Mouse (Mus musculus) CH12F3 (cell line): ENCODE measurements around the gene Vstm4.

ENCODE experiments used
- in situ Hi-C: fragments of 300-500 bp; cut with MboI; formaldehyde crosslinking; loops from 2 replicates; pipeline ENCODE4 v1.14.3; 2020; ENCODE audit warnings: low sequenced_read_pairs

The Vstm4 gene

DNA sequence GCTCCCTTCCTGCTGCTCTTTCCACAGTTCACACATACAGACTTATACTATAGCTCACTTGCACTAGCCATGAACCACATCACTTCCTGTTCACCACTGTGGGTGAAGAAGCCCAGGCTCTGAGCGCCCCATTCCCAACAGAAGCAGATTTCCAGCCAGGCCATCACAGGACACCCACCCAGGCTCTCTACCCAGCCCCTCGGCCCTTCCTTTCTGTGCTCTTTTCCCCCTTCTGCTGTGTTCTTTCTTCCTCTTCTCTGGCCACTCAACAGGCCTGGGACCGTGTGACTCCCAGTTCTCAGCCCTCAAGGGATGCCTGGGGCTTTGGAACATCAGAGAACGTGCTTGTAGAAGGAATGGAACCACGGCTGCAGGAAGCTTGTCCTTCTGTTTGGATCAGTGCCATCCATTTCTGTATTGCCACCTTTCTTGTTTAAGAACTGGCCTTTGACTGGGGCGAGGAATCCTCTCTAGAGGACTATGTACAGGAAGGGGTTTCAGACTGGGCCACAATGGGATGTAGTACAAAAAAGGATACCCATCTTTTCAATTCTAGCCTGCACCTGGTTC lies 2.5 kb downstream of the Vstm4 start:
- in situ Hi-C loops = no loop called here

GRCm38 (mm10) chr14:32859831-32860569 lies 3.4 kb downstream of the Vstm4 start:
- in situ Hi-C loops = no loop called here

GRCm38 (mm10) chr14:32861149-32861581 lies 4.6 kb downstream of the Vstm4 start:
- in situ Hi-C loops = no loop called here

- in situ Hi-C loops = no loop called here
Measured at GRCm38 (mm10) chr14:32861656-32862055, 5.1 kb downstream of the Vstm4 start.

- in situ Hi-C loops = no loop called here
Measured at GRCm38 (mm10) chr14:32865331-32865730, 8.8 kb downstream of the Vstm4 start.

DNA sequence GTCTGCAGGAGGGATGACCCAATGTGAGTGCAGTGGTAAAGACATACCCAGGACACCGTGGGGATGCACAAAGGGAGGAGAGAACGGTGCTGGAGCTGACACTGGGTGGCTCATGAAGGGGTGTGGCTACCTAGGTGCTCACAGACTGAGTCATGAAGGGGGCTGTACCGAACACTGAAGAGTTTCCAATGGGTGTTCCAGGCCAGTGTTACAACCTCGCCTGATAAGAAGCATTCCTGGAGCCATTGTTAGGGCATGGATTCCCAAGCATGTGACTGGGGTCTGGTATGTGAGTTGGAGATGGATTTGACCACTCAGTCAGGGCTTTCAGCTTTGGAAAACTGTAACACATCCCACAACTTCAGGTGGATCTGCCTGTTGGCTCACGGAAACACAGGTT lies 15.4 kb downstream of the Vstm4 start:
- in situ Hi-C loops = no loop called here

- in situ Hi-C loops = no loop called here
Measured at GRCm38 (mm10) chr14:32877549-32877948, 21.0 kb downstream of the Vstm4 start.

- in situ Hi-C loops = no loop called here
Measured at GRCm38 (mm10) chr14:32880332-32880731, 23.8 kb downstream of the Vstm4 start.

GRCm38 (mm10) chr14:32881693-32882092 lies 25.1 kb downstream of the Vstm4 start:
- in situ Hi-C loops = no loop called here

DNA sequence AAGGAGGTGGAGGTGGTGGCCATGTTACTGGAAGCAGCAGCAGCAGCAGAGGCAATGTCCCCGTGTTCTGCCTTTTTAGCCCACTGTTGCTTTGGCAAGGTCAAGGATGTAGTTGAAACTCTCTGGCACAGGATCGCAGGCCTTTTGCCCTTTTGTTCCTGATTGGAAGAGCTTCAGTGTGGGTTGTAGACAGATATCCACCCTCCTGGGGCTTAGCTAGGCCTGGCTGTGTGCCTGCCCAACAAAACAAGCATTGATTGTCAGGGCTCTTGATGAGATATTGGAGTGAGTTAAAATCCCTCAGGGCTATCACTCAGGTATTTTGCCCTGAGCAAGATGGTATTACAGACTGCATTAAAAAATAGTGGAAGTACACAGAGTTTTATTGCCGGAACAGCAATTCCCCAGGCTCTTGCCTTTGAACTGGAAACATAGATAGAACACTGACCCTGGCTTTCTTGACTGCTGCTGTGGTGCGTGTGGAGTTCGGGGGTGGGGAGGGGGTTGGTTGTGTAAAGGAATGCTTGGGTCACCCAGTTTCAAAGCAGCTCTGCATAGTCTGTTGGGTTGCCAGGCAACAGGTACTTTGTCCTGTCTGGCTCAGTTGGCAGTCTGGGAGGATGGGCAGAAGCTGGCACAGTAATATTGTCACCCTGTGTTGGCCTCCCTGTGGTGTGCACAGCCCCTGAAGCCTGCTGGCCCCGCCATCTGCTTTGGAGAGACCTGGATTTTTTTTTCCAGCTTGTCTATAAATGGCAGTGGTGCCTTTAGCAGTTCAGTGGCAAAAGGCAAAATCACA lies 32.5 kb downstream of the Vstm4 start:
- in situ Hi-C loops = no loop called here

DNA sequence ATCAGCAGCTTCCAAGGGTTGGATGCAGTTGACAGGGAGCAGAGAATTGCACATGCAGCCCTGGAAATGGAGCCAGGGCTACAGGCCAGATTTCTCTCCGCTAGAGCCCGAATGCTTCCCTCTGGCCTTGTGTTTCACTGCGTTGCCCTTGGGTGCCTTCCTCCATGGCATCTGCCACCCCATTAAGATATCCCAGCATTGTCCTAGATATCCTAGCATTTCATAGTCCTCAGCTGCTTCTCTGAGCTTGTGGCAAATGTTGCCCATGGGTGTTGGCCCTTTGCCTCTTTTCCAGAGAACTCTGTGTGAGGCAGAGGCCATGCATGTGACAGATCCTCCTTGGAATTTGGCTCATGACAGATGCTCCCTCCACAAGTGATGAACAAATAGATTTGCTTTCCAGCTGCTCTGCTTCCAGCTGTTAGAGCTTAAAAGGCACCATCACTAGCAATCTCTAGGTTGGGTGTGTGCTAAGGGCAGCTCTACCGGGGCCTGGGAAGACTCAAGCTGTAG lies 37.8 kb downstream of the Vstm4 start:
- in situ Hi-C loops = no loop called here

DNA sequence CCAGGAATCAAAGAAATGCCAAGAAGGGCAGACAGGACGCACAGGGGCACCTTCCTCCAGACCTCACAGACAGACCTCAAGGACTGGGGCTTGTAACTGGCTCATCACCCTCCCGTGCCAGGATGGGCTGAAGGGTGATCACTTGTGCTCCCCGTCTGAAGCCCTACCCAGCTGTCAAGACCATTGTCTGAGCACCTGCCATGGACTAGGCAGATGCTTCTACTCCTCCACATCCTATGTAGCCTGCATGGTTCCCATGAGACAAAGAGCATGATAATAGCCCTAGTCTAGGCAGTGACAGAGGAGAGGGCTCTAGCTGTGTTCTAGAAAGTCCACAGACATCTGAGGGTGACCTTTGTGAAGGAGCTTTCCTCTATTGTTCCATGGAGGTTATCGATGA lies 38.3 kb downstream of the Vstm4 start:
- in situ Hi-C loops = no loop called here

DNA sequence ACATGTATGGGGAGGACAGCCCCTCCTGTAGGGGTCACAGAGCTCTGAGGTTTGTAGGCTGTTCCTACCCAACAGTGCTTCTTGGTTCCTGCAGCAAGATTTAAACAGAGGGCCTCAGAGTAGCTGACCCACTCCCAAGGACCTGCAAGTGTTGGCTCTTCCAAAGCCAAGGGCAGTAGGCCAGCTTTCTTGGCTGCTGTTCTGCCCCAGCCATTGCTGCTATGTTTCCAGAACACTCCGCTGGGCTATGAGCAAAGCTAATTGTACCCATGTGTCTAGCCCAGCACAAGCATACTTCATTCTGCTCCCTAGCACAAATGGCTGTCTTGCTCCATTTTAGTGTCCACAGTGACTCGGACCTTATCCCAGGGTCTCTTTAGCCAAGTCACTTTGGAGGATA lies 40.3 kb downstream of the Vstm4 start:
- in situ Hi-C loops = no loop called here

DNA sequence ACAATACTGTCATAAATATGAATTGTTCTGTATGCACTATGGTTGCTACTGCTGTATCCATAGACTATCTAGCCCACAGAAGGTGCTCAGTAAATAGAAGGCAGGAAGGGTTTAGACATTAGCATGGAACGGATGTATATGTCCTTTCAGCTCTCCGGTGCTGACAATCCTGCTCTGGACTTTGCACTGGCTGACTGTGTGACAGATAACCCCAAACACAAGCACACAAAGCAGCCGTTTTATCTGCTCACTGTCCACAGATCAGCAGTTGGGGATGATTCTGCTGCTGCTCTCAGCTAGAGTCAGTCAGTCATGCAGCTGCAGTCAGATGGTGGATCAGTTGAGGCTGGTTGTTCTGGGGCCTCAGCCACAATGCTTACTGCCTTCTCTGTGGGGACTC lies 46.6 kb downstream of the Vstm4 start:
- in situ Hi-C loops = no loop called here

GRCm38 (mm10) chr14:32906545-32906944 lies 50.0 kb downstream of the Vstm4 start:
- in situ Hi-C loops = no loop called here

DNA sequence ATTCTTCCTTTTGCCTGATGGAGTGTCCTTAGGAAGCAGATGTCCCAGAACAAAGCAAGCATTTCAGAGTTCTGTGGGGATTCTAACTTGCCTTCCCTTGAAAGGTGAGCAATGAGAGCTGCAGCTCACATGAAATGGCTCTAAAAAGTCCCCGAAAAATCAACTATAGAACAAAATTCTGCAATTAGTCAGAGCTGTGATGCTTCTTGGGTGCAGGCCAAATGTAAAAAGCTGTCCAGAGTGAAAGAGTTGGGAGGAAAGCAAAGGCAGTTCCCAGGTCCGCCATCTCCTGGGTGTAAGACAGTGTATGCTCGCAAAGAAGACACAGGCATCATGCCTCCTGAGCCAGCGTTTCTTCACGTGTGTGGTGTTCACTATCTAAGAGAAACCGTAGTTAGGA lies 52.6 kb downstream of the Vstm4 start:
- in situ Hi-C loops = no loop called here

DNA sequence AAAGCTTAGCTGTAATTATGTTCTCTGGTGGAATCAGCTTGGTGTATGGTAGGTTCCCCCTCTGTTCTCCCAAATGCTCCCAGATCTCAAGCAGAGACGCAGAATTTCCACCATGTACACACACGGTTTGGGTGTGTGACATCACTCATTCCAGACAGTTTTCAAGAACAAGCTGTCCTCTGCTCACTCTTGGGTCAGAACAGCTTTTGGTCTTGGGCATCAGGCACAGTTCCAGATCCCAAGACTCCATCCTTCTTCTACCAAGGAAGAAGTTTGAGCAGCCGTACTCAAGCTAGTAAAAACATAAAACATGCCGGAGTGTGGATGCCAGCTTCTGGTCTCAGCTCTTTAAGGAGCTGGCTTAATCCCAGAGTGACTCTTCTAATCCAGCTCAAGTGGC lies 54.6 kb downstream of the Vstm4 start:
- in situ Hi-C loops = no loop called here

GRCm38 (mm10) chr14:32915360-32915759 lies 58.8 kb downstream of the Vstm4 start:
- in situ Hi-C loops = no loop called here

DNA sequence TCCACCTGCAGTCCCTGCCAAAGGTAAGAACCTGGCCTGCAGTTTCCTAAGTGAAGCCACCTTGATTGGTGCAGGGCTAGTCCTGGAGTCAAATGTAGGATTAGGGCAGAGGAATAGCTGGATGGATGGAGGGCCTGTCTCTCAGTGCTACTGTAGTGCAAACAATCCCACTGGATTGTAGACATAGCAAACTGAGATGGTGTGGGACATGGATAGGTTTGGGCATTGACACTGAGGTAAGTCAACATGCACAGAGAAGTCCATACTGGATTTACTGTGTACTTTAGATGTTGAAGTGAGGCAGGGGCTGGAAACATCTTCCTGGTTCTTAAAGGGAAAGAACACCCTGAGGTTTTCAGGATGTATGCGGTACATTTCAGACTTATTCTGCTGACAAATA lies 61.4 kb downstream of the Vstm4 start:
- in situ Hi-C loops = no loop called here

- in situ Hi-C loops = no loop called here
Measured at GRCm38 (mm10) chr14:32923871-32924270, 67.3 kb downstream of the Vstm4 start.

GRCm38 (mm10) chr14:32931709-32932108 lies 75.2 kb downstream of the Vstm4 start:
- in situ Hi-C loops = no loop called here

GRCm38 (mm10) chr14:32932220-32932619 lies 75.7 kb downstream of the Vstm4 start:
- in situ Hi-C loops = no loop called here
